Mouse (Mus musculus): ENCODE results near the gene Mob4. TPM values are rescaled to one million over a fixed set of nuclear protein-coding genes. Genes with fewer than 3 reads are reported as not detected.

Mob4 gene
- polyA plus RNA-seq (2011; ENCODE audit: insufficient read depth, insufficient read length, low replicate concordance, missing spikeins) = 15.2 and 20.8 TPM in 2 replicates

- under 1% methylated on average over 42 of the region's 42 CpGs for WGBS
- TF ChIP-seq CTCF (IDR thresholded peaks at IDR 0.05; ENCODE audit: control insufficient read depth, insufficient read depth, low read length) (no peak), POLR2A (IDR thresholded peaks at IDR 0.05; ENCODE audit: borderline replicate concordance, control insufficient read depth, low read depth, low read length) (peak; percentile 91)
Measured at GRCm38 (mm10) chr1:55130943-55131401, at the start of gene Mob4. Mob4 (plus strand) TSS chr1:55131231.

DNA sequence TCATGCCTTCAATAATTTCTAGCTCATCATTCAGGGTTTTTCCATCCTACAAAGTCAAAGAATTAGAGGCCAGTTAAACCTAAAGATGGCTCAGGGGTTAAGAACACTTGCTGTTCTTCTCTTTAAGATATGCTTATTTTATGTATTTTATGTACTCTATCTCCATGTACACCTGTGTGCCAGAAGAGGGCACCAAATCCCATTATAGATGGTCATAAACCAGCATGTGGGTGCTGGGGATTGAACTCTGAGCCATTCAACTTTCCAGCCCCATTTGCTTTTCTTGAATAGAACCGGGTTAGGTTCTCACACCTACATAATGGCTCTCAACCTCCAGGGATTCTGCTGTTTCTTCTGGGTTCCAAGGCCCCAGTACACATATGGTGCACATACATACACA is 48.9 kb upstream of the Mob4 start:
- Histone ChIP-seq H3K27ac (ENCODE audit: control insufficient read depth, insufficient read depth, low read depth, low read length, poor library complexity) (no peak overlapping the region), H3K4me3 (replicated peaks; ENCODE audit: control insufficient read depth, low read depth, low read length) (no peak overlapping the region), H3K4me1 (ENCODE audit: control insufficient read depth, insufficient read depth, low read length) (no peaks in the 10 kb centered on the region; the same call in 1 of the 2 replicates)
- 71% methylated on average over 1 of the region's 1 CpGs for WGBS
- no peak for TF ChIP-seq CTCF (IDR thresholded peaks at IDR 0.05; ENCODE audit: control insufficient read depth, insufficient read depth, low read length)
- no peak for TF ChIP-seq POLR2A (IDR thresholded peaks at IDR 0.05; ENCODE audit: borderline replicate concordance, control insufficient read depth, low read depth, low read length)

More at GRCm38 (mm10) chr1:55130943-55131401, at the start of gene Mob4:
- Histone ChIP-seq H3K4me3 (replicated peaks; ENCODE audit: control insufficient read depth, low read depth, low read length) (peak within 1 kb of the TSS; percentile 82), H3K27ac (ENCODE audit: control insufficient read depth, insufficient read depth, low read depth, low read length, poor library complexity) (peak within 1 kb of the TSS; percentile 98), H3K4me1 (ENCODE audit: control insufficient read depth, insufficient read depth, low read length) (peaks cover 2% of the 10 kb centered on the region; the same call in 1 of the 2 replicates)

- Histone ChIP-seq H3K4me3 (replicated peaks; ENCODE audit: control insufficient read depth, low read depth, low read length) (no peak overlapping the region), H3K4me1 (ENCODE audit: control insufficient read depth, insufficient read depth, low read length) (no peaks in the 10 kb centered on the region; the same call in 1 of the 2 replicates), H3K27ac (ENCODE audit: control insufficient read depth, insufficient read depth, low read depth, low read length, poor library complexity) (no peak overlapping the region)
- TF ChIP-seq POLR2A (IDR thresholded peaks at IDR 0.05; ENCODE audit: borderline replicate concordance, control insufficient read depth, low read depth, low read length) (no peak), CTCF (IDR thresholded peaks at IDR 0.05; ENCODE audit: control insufficient read depth, insufficient read depth, low read length) (no peak)
- WGBS = 58% methylated on average over 7 of the region's 7 CpGs
Measured at GRCm38 (mm10) chr1:55085781-55086366, 45.2 kb upstream of the Mob4 start.

DNA sequence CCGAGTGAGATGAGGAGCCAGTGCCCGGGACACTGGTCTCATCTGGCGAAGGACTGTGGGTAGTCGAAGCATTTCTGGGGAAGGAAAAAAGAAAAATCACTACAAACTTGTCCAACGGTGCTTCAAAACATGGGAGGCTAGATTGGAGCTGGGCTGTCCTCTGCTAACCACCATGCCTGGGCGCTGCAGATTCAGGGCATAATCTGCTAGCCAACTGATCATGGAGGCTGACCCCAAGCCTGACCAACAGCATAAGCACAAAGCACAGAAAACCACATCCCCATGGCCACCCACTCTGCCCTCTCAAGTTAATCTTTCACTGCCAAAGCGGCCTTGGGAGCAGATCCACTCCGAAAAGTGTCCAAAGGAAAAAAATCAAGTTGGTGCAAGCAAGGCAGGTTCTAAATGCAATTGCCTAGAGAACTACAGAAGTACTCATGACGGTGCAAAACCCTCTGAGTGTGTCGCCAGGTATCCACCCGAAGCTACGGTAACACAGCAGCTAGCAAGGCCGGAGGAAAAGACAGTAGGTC is 44.1 kb upstream of the Mob4 start:
- Histone ChIP-seq H3K4me1 (ENCODE audit: control insufficient read depth, insufficient read depth, low read length) (no peaks in the 10 kb centered on the region; the same call in 1 of the 2 replicates), H3K4me3 (replicated peaks; ENCODE audit: control insufficient read depth, low read depth, low read length) (peak overlapping the region; percentile 99), H3K27ac (ENCODE audit: control insufficient read depth, insufficient read depth, low read depth, low read length, poor library complexity) (peak overlapping the region; percentile 97)
- no peak for TF ChIP-seq CTCF (IDR thresholded peaks at IDR 0.05; ENCODE audit: control insufficient read depth, insufficient read depth, low read length)
- no peak for TF ChIP-seq POLR2A (IDR thresholded peaks at IDR 0.05; ENCODE audit: borderline replicate concordance, control insufficient read depth, low read depth, low read length)
- 2% methylated on average over 13 of the region's 13 CpGs for WGBS

DNA sequence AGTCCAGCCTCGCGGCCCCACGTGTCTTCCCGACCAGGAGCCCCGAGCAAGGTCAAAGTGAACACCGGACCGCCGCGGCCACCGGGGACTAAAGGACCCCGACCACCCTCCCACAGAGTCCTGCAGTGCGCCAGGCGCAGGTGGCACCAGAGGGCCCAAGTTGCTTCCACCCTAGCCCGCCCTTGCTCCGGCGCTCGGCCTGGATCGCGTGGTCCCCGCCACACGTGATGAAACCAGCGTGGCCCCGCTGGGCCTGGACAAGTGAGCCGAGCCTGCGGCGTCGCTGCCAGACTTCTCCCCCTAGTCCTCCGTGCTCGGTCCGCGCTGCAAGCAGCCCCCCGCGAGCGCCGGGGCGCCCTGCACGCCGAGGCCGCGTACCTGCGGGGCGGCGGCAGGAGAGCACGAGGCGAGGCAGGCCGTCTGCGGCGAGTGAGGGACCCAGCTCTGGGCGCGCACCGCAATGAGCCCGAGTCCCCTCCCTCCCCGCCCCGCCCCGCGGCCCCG is 43.6 kb upstream of the Mob4 start:
- Histone ChIP-seq H3K4me3 (replicated peaks; ENCODE audit: control insufficient read depth, low read depth, low read length) (peak overlapping the region; percentile 99), H3K27ac (ENCODE audit: control insufficient read depth, insufficient read depth, low read depth, low read length, poor library complexity) (peak overlapping the region; percentile 97), H3K4me1 (ENCODE audit: control insufficient read depth, insufficient read depth, low read length) (no peaks in the 10 kb centered on the region; the same call in 1 of the 2 replicates)
- TF ChIP-seq POLR2A (IDR thresholded peaks at IDR 0.05; ENCODE audit: borderline replicate concordance, control insufficient read depth, low read depth, low read length) = peak; percentile 59; the same call in 1 of the 2 replicates
- TF ChIP-seq CTCF (IDR thresholded peaks at IDR 0.05; ENCODE audit: control insufficient read depth, insufficient read depth, low read length) = no peak
- WGBS = under 1% methylated on average over 54 of the region's 57 CpGs

DNA sequence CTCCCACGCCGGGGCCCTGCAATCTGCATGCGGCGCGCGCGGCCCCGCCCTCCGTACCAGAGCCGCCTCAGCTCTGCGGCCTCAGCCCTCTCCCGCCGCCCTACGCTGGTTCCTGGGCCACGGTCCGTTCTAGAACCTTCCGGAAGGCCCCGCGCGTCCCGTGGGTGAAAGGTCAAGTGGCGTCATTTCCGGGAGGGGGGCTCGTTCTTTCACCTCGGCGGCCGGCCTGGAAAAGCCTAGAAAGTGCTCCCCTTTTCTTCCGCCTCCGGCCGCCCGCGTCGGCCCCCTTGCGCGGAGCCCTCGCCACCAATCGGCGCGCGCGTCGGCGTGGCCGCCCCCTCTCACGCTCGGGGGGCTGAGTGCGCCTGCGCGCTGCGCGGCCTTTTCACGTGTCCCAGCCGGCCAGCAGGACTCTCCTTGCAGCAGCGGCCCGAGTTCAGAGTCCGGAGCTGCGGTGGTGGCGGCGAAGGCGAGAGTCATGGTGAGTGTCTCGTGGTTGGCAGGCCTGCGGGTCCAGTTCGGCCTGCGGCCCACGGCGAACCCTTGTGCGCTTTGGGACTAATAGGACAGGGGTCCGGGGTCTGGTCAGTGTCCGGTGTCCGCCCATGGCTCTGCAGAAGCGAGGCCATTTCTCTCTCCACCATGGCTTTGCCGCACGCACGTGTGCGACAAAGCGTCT is 43.0 kb upstream of the Mob4 start, which contains the start of the genes Hspe1 and Hspd1:
TSS of gene Hspe1 (plus strand) at position 201 of the 679 bp plus-strand sequence.
TSS of gene Hspd1 (minus strand) at position 312 of the 679 bp plus-strand sequence.
- H3K4me1 ChIP-seq (ENCODE audit: control insufficient read depth, insufficient read depth, low read length) = no peaks in the 10 kb centered on the region; the same call in 1 of the 2 replicates
- WGBS = under 1% methylated on average over 75 of the region's 76 CpGs
- H3K27ac ChIP-seq (ENCODE audit: control insufficient read depth, insufficient read depth, low read depth, low read length, poor library complexity) = peak within 1 kb of the TSS; percentile 97
- peak within 1 kb of the TSS; percentile 99 for H3K4me3 ChIP-seq (replicated peaks; ENCODE audit: control insufficient read depth, low read depth, low read length)
- TF ChIP-seq POLR2A (IDR thresholded peaks at IDR 0.05; ENCODE audit: borderline replicate concordance, control insufficient read depth, low read depth, low read length) (peak; percentile 38; the same call in 1 of the 2 replicates), CTCF (IDR thresholded peaks at IDR 0.05; ENCODE audit: control insufficient read depth, insufficient read depth, low read length) (no peak)

- H3K4me3 ChIP-seq (replicated peaks; ENCODE audit: control insufficient read depth, low read depth, low read length) = peak overlapping the region; percentile 99
- H3K27ac ChIP-seq (ENCODE audit: control insufficient read depth, insufficient read depth, low read depth, low read length, poor library complexity) = peak overlapping the region; percentile 97
- TF ChIP-seq CTCF (IDR thresholded peaks at IDR 0.05; ENCODE audit: control insufficient read depth, insufficient read depth, low read length) = no peak
- TF ChIP-seq POLR2A (IDR thresholded peaks at IDR 0.05; ENCODE audit: borderline replicate concordance, control insufficient read depth, low read depth, low read length) = no peak
- WGBS = 6% methylated on average over 16 of the region's 16 CpGs
- H3K4me1 ChIP-seq (ENCODE audit: control insufficient read depth, insufficient read depth, low read length) = no peaks in the 10 kb centered on the region; the same call in 1 of the 2 replicates
Measured at GRCm38 (mm10) chr1:55088611-55089497, 42.2 kb upstream of the Mob4 start.

Measured in bone marrow, adult 2 months (tissue).